Mouse (Mus musculus) heart, adult 2 months (tissue): Measurements from ENCODE around the gene Cfap161.

Experiments used
- CTCF ChIP-seq: fragments of 200-600 bp; IDR thresholded peaks from 2 replicates; pipeline ENCODE4 v1.8.1; 2022; ENCODE audit warnings: antibody characterized with exemption, mild to moderate bottlenecking, moderate library complexity
- EP300 ChIP-seq: fragments of 200-500 bp; IDR thresholded peaks from 2 replicates; pipeline ENCODE4 v1.6.1; 2011; ENCODE audit warnings: low read depth, low read length, control low read depth; ENCODE audit not compliant: insufficient read depth
- POLR2A ChIP-seq: fragments of 200-500 bp; IDR thresholded peaks from 2 replicates; pipeline ENCODE4 v1.6.1; 2011; ENCODE audit warnings: mild to moderate bottlenecking, low read depth, low read length, control low read depth; ENCODE audit not compliant: insufficient read depth

GRCm38 (mm10) chr7:83751055-83751454, 43.6 kb downstream of the Cfap161 start:
- no peak for TF ChIP-seq POLR2A
- TF ChIP-seq CTCF, result no peak
- TF ChIP-seq EP300, result no peak
